10 mouse cellular contexts compared by ENCODE assay signal in genomic region chr3:28523004-28523482, GRCm38 (mm10).
DNase-seq lines count a peak whose midpoint lies in the region; ATAC-seq and TF ChIP-seq lines count a peak whose summit lies in the region.
"Had no signal": no experiment of that assay in that cellular context is flagged by ENCODE, and none has a peak within 500 bp of the region (broad histone marks: within the 10 kb centered on the region; RNA-seq: fewer than 3 reads in every experiment).

No protein-coding gene starts in this region.

- H3K9me3 ChIP-seq in heart, embryonic 13.5 days, result no peaks in the 10 kb centered on the region
- H3K9me3 ChIP-seq in midbrain, embryonic 15.5 days, result no peaks in the 10 kb centered on the region
- H3K9me3 ChIP-seq: embryonic facial prominence, embryonic 12.5 days; limb, embryonic 12.5 days had no signal

- 21% methylated on average over 6 of the region's 6 CpGs for WGBS in heart, embryonic 13.5 days
- WGBS in midbrain, embryonic 15.5 days, result 39% methylated on average over 6 of the region's 6 CpGs

- no peaks in the 10 kb centered on the region for H3K27me3 ChIP-seq in heart, embryonic 13.5 days (replicated peaks)
- H3K27me3 ChIP-seq in midbrain, embryonic 15.5 days (replicated peaks), result no peaks in the 10 kb centered on the region
- H3K27me3 ChIP-seq: embryonic facial prominence, embryonic 12.5 days; limb, embryonic 12.5 days had no signal

- H3K4me1 ChIP-seq in heart, embryonic 13.5 days, result peaks cover 27% of the 10 kb centered on the region
- H3K4me1 ChIP-seq in midbrain, embryonic 15.5 days, result peaks cover 9% of the 10 kb centered on the region; the same call in 1 of the 2 replicates
- H3K4me1 ChIP-seq: embryonic facial prominence, embryonic 12.5 days; limb, embryonic 12.5 days had no signal

- no peaks in the 10 kb centered on the region for H3K36me3 ChIP-seq in heart, embryonic 13.5 days
- no peaks in the 10 kb centered on the region for H3K36me3 ChIP-seq in midbrain, embryonic 15.5 days (replicated peaks)
- H3K36me3 ChIP-seq: embryonic facial prominence, embryonic 12.5 days; limb, embryonic 12.5 days had no signal

- H3K4me2 ChIP-seq in heart, embryonic 13.5 days, result peak overlapping the region; percentile 39
- no peak overlapping the region for H3K4me2 ChIP-seq in midbrain, embryonic 15.5 days
- H3K4me2 ChIP-seq: embryonic facial prominence, embryonic 12.5 days; limb, embryonic 12.5 days had no signal

- ATAC-seq in heart, embryonic 13.5 days (ENCODE audit: extremely low read depth, insufficient number of reproducible peaks, low FRiP score, low TSS enrichment), result peak; percentile 25; the same call in 1 of the 2 replicates
- ATAC-seq in midbrain, embryonic 15.5 days (replicated peaks), result no peak; the same call in 1 of the 2 replicates
- no peak for ATAC-seq in erythroid progenitor cell, adult 5-6 weeks (replicated peaks; ENCODE audit: low FRiP score, poor library complexity, severe bottlenecking)

- TF ChIP-seq CTCF in gastrocnemius, adult 2 months (IDR thresholded peaks at IDR 0.05), result no peak

- peak overlapping the region; percentile 74 for H3K27ac ChIP-seq in gastrocnemius, adult 2 months
- H3K27ac ChIP-seq in heart, embryonic 13.5 days (replicated peaks), result peak overlapping the region; percentile 85
- H3K27ac ChIP-seq in midbrain, embryonic 15.5 days, result peak overlapping the region; percentile 60; the same call in 1 of the 2 replicates
- H3K27ac ChIP-seq: embryonic facial prominence, embryonic 12.5 days; limb, embryonic 12.5 days had no signal

- H3K9ac ChIP-seq in heart, embryonic 13.5 days, result no peak overlapping the region
- no peak overlapping the region for H3K9ac ChIP-seq in midbrain, embryonic 15.5 days
- H3K9ac ChIP-seq: embryonic facial prominence, embryonic 12.5 days; limb, embryonic 12.5 days had no signal

- intact Hi-C loops in gastrocnemius, adult 2 months (cut with DNase I), result no loop called here
- intact Hi-C loops in gastrocnemius, postnatal 14 days (cut with DNase I; ENCODE audit: low total_unique reads), result no loop called here

- DNase-seq in gastrocnemius, adult 2 months, result peak; percentile 27
- no peak for DNase-seq in gastrocnemius, postnatal 14 days
- DNase-seq in NIH3T3 (ENCODE audit: low read depth), result peak; percentile 87
- DNase-seq in adrenal gland, postnatal 14 days, result no peak
- no peak for DNase-seq in ovary, postnatal 14 days (ENCODE audit: low spot score)

- H3K4me3 ChIP-seq in gastrocnemius, adult 2 months, result peak overlapping the region; percentile 9
- H3K4me3 ChIP-seq in heart, embryonic 13.5 days, result no peak overlapping the region
- H3K4me3 ChIP-seq in midbrain, embryonic 15.5 days, result no peak overlapping the region
- H3K4me3 ChIP-seq: embryonic facial prominence, embryonic 12.5 days; limb, embryonic 12.5 days had no signal

Comparison
In these comparisons a context has a peak if more than half of its experiments do, and no peak if none do; other contexts are left out.
1. DNase-seq: peak in gastrocnemius, adult 2 months (single experiment) and NIH3T3 (single experiment); none in gastrocnemius, postnatal 14 days (single experiment), adrenal gland, postnatal 14 days (single experiment) and ovary, postnatal 14 days (single experiment).
2. Peak in every context shown above with its lines, with median percentiles within 50 percentile points of each other: H3K27ac ChIP-seq.